Mouse (Mus musculus) CH12.LX (cell line): ENCODE measurements at regions not wholly inside any gene's neighbourhood (a gene's known extent, or its start where the extent isn't known, plus 50 kb on each side); places are given as distances from the start of the nearest gene placed in this dataset.

Experiments
- CTCF ChIP-seq, 2 experiments: IDR thresholded peaks in 1 of 2; conservative IDR thresholded peaks in 1 of 2; 2 replicates each; pipeline ENCODE4 v1.5.1; 2011 to 2012; ENCODE audit warnings: low read depth in 2 of 2, low read length in 2 of 2, improper control_type of control experiment in 1 of 2, inconsistent platforms in 1 of 2, mild to moderate bottlenecking in 1 of 2, moderate library complexity in 1 of 2
- EP300 ChIP-seq: IDR thresholded peaks from 2 replicates; pipeline ENCODE4 v1.6.1; 2011; ENCODE audit warnings: low read length, improper control_type of control experiment
- MEF2A ChIP-seq: IDR thresholded peaks from 2 replicates; pipeline ENCODE4 v1.6.1; 2014; ENCODE audit warnings: low read depth, mild to moderate bottlenecking, inconsistent platforms, low read length, improper control_type of control experiment, borderline replicate concordance
- POLR2A ChIP-seq: IDR thresholded peaks from 2 replicates; pipeline ENCODE4 v1.6.1; 2011; ENCODE audit warnings: low read depth, mild to moderate bottlenecking, improper control_type of control experiment, low read length
- RCOR1 ChIP-seq: conservative IDR thresholded peaks from 2 replicates; pipeline ENCODE4 v1.6.1; 2012; ENCODE audit warnings: low read depth, mild to moderate bottlenecking, inconsistent platforms, low read length, improper control_type of control experiment

- TF ChIP-seq CTCF (conservative IDR thresholded peaks at IDR 0.05 in 1 of 2, IDR thresholded peaks at IDR 0.05 in 1 of 2; ENCODE audit: low read depth in 2 of 2, low read length in 2 of 2) (no peak), RCOR1 (no peak), EP300 (no peak), POLR2A (no peak), MEF2A (no peak)
Measured at GRCm38 (mm10) chr8:127936792-127937435, 421.5 kb upstream of the Nrp1 start.
